Mouse (Mus musculus) hindbrain, embryonic 11.5 days (tissue): Measurements from ENCODE around the gene Vps4b. TPM values are rescaled to one million over a fixed set of nuclear protein-coding genes. Genes with fewer than 3 reads are reported as not detected.

Experiments used
- ATAC-seq: fragments of 200-750 bp; cut with Nextera tagmentation; 2 replicates; pipeline ENCODE4 v1.8.0; 2017; ENCODE audit warnings: mild to moderate bottlenecking, moderate TSS enrichment, moderate library complexity; ENCODE audit not compliant: low FRiP score
- DNase-seq: peaks from one replicate; pipeline ENCODE4 v3.0.0-alpha.2; 2015; ENCODE audit warnings: low spot score
- H3K27ac ChIP-seq: fragments of 300-500 bp; sonication (generic); 2 replicates; pipeline ENCODE4 v1.5.1; 2014; ENCODE audit warnings: mild to moderate bottlenecking, low read depth, low read length
- H3K27me3 ChIP-seq: fragments of 300-500 bp; sonication (generic); 2 replicates; pipeline ENCODE4 v1.6.1; 2014; ENCODE audit warnings: mild to moderate bottlenecking, low read length, moderate library complexity, mixed read lengths; ENCODE audit not compliant: control insufficient read depth, insufficient read depth
- H3K36me3 ChIP-seq: fragments of 300-500 bp; sonication (generic); 2 replicates; pipeline ENCODE4 v1.6.1; 2014; ENCODE audit warnings: mild to moderate bottlenecking, low read length, moderate library complexity, mixed read lengths; ENCODE audit not compliant: control insufficient read depth, insufficient read depth
- H3K4me1 ChIP-seq: fragments of 300-500 bp; sonication (generic); replicated peaks from 2 replicates; pipeline ENCODE4 v1.6.1; 2014; ENCODE audit warnings: low read length, mixed read lengths; ENCODE audit not compliant: control insufficient read depth, insufficient read depth
- H3K4me2 ChIP-seq: fragments of 300-500 bp; sonication (generic); replicated peaks from 2 replicates; pipeline ENCODE4 v1.6.1; 2014; ENCODE audit warnings: mild to moderate bottlenecking, low read depth, low read length
- H3K4me3 ChIP-seq: fragments of 300-500 bp; sonication (generic); 2 replicates; pipeline ENCODE4 v1.5.1; 2014; ENCODE audit warnings: low read depth, low read length
- H3K9ac ChIP-seq: fragments of 300-500 bp; sonication (generic); 2 replicates; pipeline ENCODE4 v1.6.1; 2014; ENCODE audit warnings: low read depth, low read length
- H3K9me3 ChIP-seq: fragments of 300-500 bp; sonication (generic); 2 replicates; pipeline ENCODE4 v1.6.1; 2016; ENCODE audit warnings: low read length; ENCODE audit not compliant: control insufficient read depth
- WGBS: fragments of 180-500 bp; shearing (Covaris S2); extraction: QIAGEN DNeasy Blood & Tissue Kit; methylation state at CpG from one replicate; pipeline ENCODE4 v1.1.7; 2014; 5-methylcytosine and 5-hydroxymethylcytosine counted together
- polyA plus RNA-seq: library from polyadenylated mRNA; unstranded; fragments of >200 nt; fragmentation: Nextera tagmentation; extraction: Ambion mirVana; gene quantifications from 2 replicates; pipeline ENCODE4 v1.2.1, GENCODE M21; 2014

Vps4b gene
- 70.7 and 79.0 TPM in 2 replicates for polyA plus RNA-seq

- no peaks in the 10 kb centered on the region for H3K36me3 ChIP-seq
- WGBS, result under 1% methylated on average over 23 of the region's 23 CpGs
- H3K27ac ChIP-seq, result peak within 1 kb of the TSS; percentile 89
- peak within 1 kb of the TSS; percentile 63 for H3K4me2 ChIP-seq
- peak within 1 kb of the TSS; percentile 97 for H3K9ac ChIP-seq
- no peaks in the 10 kb centered on the region for H3K27me3 ChIP-seq
- H3K9me3 ChIP-seq, result no peaks in the 10 kb centered on the region
- H3K4me3 ChIP-seq, result peak within 1 kb of the TSS; percentile 82
- ATAC-seq (peak; percentile 99), DNase-seq (peak; percentile 95)
- H3K4me1 ChIP-seq, result 0 out of 2 replicates have a peak, but pooled peaks cover 2% of the 10 kb centered on the region
Measured at GRCm38 (mm10) chr1:106796542-106796924, at the start of gene Vps4b. Gene Vps4b, minus strand, starts transcription at chr1:106796728.

DNA sequence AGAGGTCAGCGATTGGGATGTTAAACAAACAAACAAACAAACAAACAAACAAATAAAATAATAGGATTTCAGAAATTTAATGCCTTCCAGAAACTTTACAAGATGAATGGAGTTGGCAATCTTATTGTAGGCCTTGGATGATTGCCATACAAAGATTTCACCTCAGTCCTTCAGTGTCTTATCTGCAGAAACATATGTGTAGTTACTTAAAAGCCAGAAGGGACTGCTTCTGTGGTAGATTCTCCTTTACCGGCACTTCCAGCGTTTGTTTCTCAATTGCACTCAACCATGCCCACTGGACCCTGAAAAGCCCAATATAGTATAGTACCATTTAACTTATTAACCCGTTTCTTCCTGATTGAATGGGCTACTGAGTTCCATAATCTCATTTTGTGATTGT, 32.3 kb upstream of the Vps4b start:
- Histone ChIP-seq H3K4me3 (no peak overlapping the region), H3K9ac (no peak overlapping the region), H3K4me2 (no peak overlapping the region), H3K27me3 (no peaks in the 10 kb centered on the region), H3K9me3 (no peaks in the 10 kb centered on the region), H3K36me3 (no peaks in the 10 kb centered on the region), H3K4me1 (no peaks in the 10 kb centered on the region), H3K27ac (no peak overlapping the region)
- ATAC-seq, result no peak
- DNase-seq, result no peak
- 77% methylated on average over 4 of the region's 4 CpGs for WGBS

DNA sequence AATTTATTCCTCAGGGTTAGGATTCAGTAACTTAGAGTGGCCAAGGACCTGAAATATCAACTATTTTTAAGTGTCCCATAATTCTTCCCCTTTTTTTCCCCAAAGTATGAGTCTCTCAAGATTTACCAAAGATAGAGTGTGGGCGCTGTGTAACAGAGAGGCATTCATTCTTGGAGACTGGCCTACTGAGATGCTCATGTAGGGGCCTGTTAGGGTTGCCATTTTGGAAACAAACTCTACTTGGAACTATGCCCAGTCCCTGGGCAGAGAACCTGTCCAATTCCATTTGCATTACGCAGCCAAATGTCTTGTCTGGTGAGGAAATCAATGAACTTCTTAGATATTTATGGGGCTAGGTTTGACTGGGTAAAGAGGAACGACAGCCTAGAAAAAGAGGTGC, 25.8 kb upstream of the Vps4b start:
- Histone ChIP-seq H3K9me3 (no peaks in the 10 kb centered on the region), H3K36me3 (no peaks in the 10 kb centered on the region), H3K4me1 (no peaks in the 10 kb centered on the region), H3K4me2 (no peak overlapping the region), H3K9ac (no peak overlapping the region), H3K27me3 (no peaks in the 10 kb centered on the region), H3K4me3 (no peak overlapping the region), H3K27ac (no peak overlapping the region)
- ATAC-seq (no peak), DNase-seq (no peak)
- 87% methylated on average over 3 of the region's 3 CpGs for WGBS

- H3K27me3 ChIP-seq, result no peaks in the 10 kb centered on the region
- ATAC-seq (no peak), DNase-seq (peak; percentile 21)
- H3K4me3 ChIP-seq, result no peak overlapping the region
- H3K4me1 ChIP-seq, result no peaks in the 10 kb centered on the region
- 34% methylated on average over 4 of the region's 4 CpGs for WGBS
- H3K9ac ChIP-seq, result no peak overlapping the region
- H3K36me3 ChIP-seq, result no peaks in the 10 kb centered on the region
- no peaks in the 10 kb centered on the region for H3K9me3 ChIP-seq
- H3K27ac ChIP-seq, result no peak overlapping the region
- H3K4me2 ChIP-seq, result no peak overlapping the region
Measured at GRCm38 (mm10) chr1:106818323-106818722, 21.8 kb upstream of the Vps4b start.

DNA sequence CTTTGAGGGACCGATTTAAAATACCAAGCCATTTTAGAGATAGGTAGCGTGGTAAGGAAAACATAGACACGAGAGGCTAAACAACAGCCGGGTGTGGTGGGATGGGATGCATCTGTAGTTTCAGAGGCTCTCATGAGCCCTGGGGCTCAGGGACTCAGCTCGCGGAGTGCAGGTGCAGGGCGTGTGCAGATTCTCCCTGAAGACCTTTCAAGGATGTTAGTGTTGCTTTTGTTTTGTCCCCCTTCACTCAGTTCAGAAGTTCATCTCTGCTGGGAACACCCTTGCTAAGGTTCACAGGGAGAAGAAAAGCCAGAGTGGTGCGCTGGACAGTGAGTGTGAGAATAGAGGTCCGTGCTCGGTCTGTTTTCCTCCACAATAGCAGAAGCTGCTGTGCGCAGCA, 20.2 kb upstream of the Vps4b start:
- ATAC-seq (no peak), DNase-seq (no peak)
- Histone ChIP-seq H3K4me2 (no peak overlapping the region), H3K27me3 (no peaks in the 10 kb centered on the region), H3K36me3 (no peaks in the 10 kb centered on the region), H3K4me1 (no peaks in the 10 kb centered on the region), H3K9me3 (no peaks in the 10 kb centered on the region), H3K27ac (no peak overlapping the region), H3K9ac (no peak overlapping the region), H3K4me3 (no peak overlapping the region)
- WGBS, result 84% methylated on average over 11 of the region's 11 CpGs

GRCm38 (mm10) chr1:106815265-106815664, 18.7 kb upstream of the Vps4b start:
- Histone ChIP-seq H3K36me3 (no peaks in the 10 kb centered on the region), H3K27me3 (no peaks in the 10 kb centered on the region), H3K9me3 (no peaks in the 10 kb centered on the region), H3K4me1 (no peaks in the 10 kb centered on the region), H3K27ac (no peak overlapping the region), H3K4me3 (no peak overlapping the region), H3K4me2 (no peak overlapping the region), H3K9ac (no peak overlapping the region)
- DNase-seq, result no peak
- no peak for ATAC-seq
- 84% methylated on average over 6 of the region's 6 CpGs for WGBS

- Histone ChIP-seq H3K27me3 (no peaks in the 10 kb centered on the region), H3K27ac (no peak overlapping the region), H3K9ac (no peak overlapping the region), H3K4me1 (no peaks in the 10 kb centered on the region), H3K9me3 (no peaks in the 10 kb centered on the region), H3K4me2 (no peak overlapping the region), H3K4me3 (no peak overlapping the region), H3K36me3 (no peaks in the 10 kb centered on the region)
- DNase-seq (no peak), ATAC-seq (no peak)
- WGBS, result 73% methylated on average over 5 of the region's 5 CpGs
Measured at GRCm38 (mm10) chr1:106814864-106815263, 18.3 kb upstream of the Vps4b start.

GRCm38 (mm10) chr1:106799931-106800330, 3.4 kb upstream of the Vps4b start:
- WGBS, result 85% methylated on average over 3 of the region's 3 CpGs
- Histone ChIP-seq H3K36me3 (no peaks in the 10 kb centered on the region), H3K4me1 (0 out of 2 replicates have a peak, but pooled peaks cover 2% of the 10 kb centered on the region), H3K9ac (no peak overlapping the region), H3K4me2 (no peak overlapping the region), H3K4me3 (no peak overlapping the region), H3K27me3 (no peaks in the 10 kb centered on the region), H3K9me3 (no peaks in the 10 kb centered on the region), H3K27ac (no peak overlapping the region)
- DNase-seq (no peak), ATAC-seq (no peak)

GRCm38 (mm10) chr1:106799406-106799805, 2.9 kb upstream of the Vps4b start:
- Histone ChIP-seq H3K36me3 (no peaks in the 10 kb centered on the region), H3K4me3 (no peak overlapping the region), H3K9ac (no peak overlapping the region), H3K4me2 (no peak overlapping the region), H3K27me3 (no peaks in the 10 kb centered on the region), H3K27ac (no peak overlapping the region), H3K4me1 (0 out of 2 replicates have a peak, but pooled peaks cover 2% of the 10 kb centered on the region), H3K9me3 (no peaks in the 10 kb centered on the region)
- 65% methylated on average over 1 of the region's 1 CpGs for WGBS
- ATAC-seq (no peak), DNase-seq (no peak)
